Mouse (Mus musculus): ENCODE results near the gene Srcin1.

Srcin1 gene

GRCm38 (mm10) chr11:97500720-97501448 lies 75.1 kb downstream of the Srcin1 start:
- no peak for DNase-seq

GRCm38 (mm10) chr11:97499865-97500719 lies 75.9 kb downstream of the Srcin1 start, which contains the start of gene 4933428G20Rik:
TSS of gene 4933428G20Rik (minus strand) at chr11:97500340.
- no peak for DNase-seq

DNA sequence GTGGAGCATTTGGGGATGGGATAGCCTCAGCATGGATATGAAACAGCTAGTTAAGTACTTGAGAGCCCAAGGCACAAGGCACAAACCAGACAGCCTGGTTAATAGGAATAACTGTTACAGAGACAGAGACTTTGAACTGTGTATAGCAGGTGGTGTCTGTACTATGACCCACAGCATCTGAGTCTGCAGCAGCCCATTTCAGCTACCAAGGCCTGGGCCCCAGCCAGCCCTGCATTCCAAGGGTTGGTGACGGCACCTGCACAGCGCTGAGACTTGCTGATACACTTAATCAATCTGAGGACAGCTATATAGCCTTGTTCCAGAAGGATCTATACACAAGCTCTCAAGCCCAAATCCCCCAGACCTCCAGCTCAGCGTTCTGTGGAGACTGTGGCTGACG lies 78.4 kb downstream of the Srcin1 start:
- peak; percentile 79 for DNase-seq

GRCm38 (mm10) chr11:97492836-97493235 lies 83.2 kb downstream of the Srcin1 start:
- no peak for DNase-seq

DNA sequence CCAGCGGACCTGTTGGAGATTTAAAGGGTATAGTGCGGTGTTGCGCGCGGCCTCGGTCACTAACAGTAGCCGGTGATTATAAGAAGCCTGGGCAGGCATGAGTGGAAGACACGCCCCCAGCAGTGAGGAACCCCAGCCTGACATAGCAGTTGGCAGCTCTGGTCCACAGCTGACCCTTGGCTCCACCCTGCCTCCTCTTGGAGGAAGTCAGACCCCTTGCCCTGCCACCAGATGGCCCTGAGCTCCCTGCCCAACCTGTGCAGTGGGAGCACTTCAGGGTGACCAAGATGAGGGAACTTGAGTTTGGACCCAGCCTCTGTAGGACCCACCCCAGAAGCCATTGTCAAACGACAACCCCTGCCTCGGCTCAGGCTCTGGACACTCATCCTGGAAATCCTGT lies 84.3 kb downstream of the Srcin1 start:
- DNase-seq, result no peak

DNA sequence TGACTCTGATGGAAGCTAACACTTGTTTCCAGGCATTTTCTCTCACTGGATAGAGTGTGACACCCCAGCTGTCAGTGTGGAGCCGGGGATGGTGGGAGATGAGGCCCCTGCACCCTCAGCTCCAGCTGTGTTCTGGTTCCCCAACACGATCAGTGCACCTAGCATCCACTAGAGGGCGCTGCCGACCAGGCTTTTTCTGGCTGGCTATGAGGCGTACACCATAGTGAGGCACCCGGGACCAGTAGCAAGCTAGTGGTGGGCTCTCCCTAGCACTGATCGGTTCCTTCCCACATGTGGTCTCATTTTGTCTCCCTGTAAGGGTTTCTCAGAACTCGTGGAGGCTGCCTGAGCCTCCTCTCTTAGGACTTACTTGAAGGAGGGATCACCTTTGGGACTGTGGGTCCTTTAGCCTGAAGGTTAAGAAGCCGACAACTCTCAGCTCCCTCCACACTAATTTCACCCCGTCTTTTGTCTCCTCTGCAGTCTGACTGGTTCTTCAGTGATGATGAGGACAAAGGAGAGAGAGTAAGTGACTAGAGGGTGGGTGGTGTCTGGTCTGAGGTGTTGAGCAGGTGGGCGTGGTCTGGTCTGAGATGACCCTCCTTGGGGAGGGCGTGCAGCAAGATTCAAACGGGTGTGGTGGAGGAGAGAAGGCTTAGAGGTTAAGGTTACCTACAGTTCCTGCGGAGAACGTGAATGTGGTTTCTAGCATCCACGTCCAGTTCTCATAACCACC lies 86.2 kb downstream of the Srcin1 start:
- DNase-seq, result peak; percentile 81

- DNase-seq, result no peak
Observed at GRCm38 (mm10) chr11:97487656-97488055, 88.3 kb downstream of the Srcin1 start.

DNA sequence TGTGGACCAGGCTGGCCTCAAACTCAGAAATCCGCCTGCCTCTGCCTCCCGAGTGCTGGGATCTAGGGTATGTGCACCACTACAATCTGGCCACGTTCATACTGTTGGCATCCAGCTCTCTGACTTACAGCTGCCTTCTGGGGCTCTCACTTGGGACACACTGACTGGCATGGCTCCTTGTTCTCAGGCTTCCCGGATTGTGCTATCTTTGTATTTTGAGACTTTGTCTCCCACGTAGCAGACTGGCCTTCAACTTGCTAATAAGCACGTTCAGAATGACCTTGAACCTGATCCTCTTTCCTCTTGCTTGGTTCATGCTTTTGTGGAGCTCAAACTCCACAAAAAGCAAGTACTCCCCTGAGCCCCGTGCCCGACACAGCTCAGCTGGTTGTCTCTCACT lies 90.3 kb downstream of the Srcin1 start:
- DNase-seq, result no peak

DNA sequence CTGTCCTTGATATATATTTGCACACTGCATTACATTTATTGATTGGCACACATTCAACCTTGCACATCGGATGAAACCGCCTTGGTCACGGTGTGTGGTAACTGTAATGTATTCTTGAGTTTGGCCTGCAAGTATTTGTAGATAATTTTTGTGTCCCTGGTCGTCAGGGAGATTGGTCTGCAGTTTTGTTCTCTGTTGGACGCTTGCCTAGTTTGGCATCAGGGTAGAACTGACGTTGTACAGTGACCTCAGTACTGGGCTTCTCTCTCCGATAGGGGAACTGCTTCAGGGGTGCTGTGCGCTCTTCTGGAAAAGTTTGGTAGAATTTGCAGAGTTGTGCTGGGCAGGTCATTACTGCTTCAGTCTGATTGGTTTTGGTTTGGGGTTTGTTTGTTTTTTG lies 96.2 kb downstream of the Srcin1 start:
- DNase-seq, result no peak

GRCm38 (mm10) chr11:97479085-97479484 lies 96.9 kb downstream of the Srcin1 start:
- no peak for DNase-seq

- no peak for DNase-seq
Observed at GRCm38 (mm10) chr11:97478345-97478744, 97.6 kb downstream of the Srcin1 start.

DNA sequence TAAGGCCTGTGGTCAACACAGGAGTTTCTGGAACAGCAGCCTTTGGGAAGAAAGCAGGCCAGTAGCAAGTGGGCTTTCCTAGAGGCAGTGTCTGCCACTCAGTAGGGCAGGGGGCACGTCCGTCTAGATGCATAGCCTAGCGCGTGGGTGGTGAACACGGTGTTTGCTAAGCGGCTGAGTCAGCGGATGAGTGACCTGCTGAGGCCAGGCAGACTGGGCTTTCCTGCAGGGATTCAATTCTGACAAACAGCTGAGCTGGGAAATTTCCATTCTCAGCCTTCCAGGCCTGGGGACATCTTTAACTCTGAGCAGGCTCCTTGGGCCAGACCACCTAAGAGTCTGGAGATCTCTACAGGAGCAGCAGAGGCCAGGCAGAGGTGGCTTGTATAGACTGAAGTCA lies 98.6 kb downstream of the Srcin1 start:
- peak; percentile 49 for DNase-seq

GRCm38 (mm10) chr11:97476334-97477095 lies 99.5 kb downstream of the Srcin1 start:
- peak; percentile 67 for DNase-seq

DNA sequence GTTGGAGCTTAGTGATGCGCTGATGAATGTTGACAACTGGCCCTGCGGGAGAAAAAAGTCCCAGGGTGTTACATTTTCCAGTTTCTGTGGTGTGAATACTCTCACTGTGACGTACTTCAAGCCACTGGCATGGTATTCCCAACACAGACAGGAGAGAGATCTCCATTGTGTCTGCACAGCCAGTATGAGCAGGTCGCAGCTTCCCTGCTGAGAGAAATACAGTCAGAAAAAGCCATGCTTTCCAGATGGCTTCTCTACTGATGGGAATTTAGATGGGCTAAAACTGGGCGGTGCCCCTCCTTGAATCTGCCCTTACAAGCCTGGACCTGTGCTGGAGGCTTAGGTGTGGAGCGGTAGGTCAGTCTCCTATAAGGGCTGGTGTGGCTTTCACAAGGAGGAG lies 104.7 kb downstream of the Srcin1 start:
- DNase-seq, result no peak

GRCm38 (mm10) chr11:97469828-97470227 lies 106.2 kb downstream of the Srcin1 start:
- DNase-seq, result no peak

GRCm38 (mm10) chr11:97468639-97469287 lies 107.2 kb downstream of the Srcin1 start:
- peak; percentile 87 for DNase-seq

DNA sequence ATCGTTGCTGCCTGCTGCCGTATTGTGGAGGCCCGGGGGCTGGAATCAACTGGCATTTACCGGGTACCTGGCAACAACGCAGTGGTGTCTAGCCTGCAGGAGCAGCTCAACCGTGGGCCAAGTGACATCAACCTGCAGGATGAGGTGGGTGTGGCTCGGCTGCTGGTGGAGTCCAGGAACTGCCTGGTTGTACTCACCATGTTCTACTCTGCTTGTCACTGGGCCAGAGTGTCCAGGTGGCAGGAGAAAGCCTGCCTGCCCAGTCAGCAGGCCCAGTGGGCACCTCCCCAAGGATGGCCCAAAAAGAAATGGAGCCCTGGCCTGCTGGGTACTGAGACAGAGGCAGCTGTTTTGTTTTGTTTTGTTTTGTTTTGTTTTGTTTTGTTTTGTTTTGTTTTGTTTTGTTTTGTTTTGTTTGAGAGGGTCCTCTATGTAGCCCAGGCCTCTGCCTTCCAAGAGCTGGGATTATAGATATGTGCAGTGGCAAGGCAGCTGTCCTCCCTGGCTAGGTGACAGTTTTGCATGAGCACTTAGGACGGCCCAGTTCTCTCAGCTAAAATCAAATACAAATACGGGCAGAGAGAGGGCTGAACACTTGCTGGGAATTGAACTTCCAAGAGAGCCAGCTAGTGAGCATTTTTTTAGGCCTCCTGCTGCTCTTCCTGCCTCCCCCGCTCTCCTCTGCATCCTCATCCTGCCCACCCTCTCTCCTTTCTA lies 109.4 kb downstream of the Srcin1 start:
- DNase-seq, result no peak

GRCm38 (mm10) chr11:97465957-97466356 lies 110.0 kb downstream of the Srcin1 start:
- DNase-seq, result no peak

DNA sequence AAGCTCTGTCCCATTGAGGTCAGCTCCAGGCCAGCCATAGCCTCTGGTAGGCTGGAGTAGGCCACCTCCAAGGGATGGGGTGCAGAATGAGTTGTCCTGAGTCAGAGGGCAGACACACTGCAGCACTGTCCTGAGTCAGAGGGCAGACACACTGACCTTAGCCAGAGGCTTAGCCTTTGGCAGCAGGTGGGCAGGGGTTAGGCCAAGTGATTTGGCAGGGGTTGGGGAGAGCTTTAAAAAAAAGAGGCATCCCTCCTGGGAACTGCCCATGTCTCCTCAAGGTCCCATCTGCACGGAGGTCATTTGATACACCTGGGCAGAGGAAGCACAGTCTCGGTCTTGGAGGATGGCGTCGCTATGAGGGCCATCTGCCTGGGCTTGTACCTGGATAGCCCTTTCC lies 112.0 kb downstream of the Srcin1 start:
- DNase-seq, result no peak

- DNase-seq, result no peak
Observed at GRCm38 (mm10) chr11:97463166-97463565, 112.8 kb downstream of the Srcin1 start.

- DNase-seq, result no peak
Observed at GRCm38 (mm10) chr11:97462538-97462937, 113.4 kb downstream of the Srcin1 start.
